Mouse (Mus musculus): Measurements from ENCODE around the gene Lamtor2.
"Not testable (repeated sequence)": the region's sequence is repeated elsewhere in the genome, so short reads cannot be mapped to it uniquely, and the experiment has no call there.

Gene Lamtor2

GRCm38 (mm10) chr3:88552676-88553524 is at the start of gene Lamtor2:
Gene Lamtor2 (minus strand): TSS chr3:88553074.
- DNase-seq (ENCODE audit: low spot score) = peak; percentile 99

- no peak for DNase-seq (ENCODE audit: low spot score)
These were observed 49.6 kb upstream of the Lamtor2 start for GRCm38 (mm10) chr3:88602466-88602865.

GRCm38 (mm10) chr3:88596547-88596946 is 43.7 kb upstream of the Lamtor2 start:
- DNase-seq (ENCODE audit: low spot score) = not testable (repeated sequence)

GRCm38 (mm10) chr3:88593893-88594580 is 41.2 kb upstream of the Lamtor2 start:
- DNase-seq (ENCODE audit: low spot score) = no peak

GRCm38 (mm10) chr3:88592942-88593576 is 40.2 kb upstream of the Lamtor2 start:
- DNase-seq (ENCODE audit: low spot score) = no peak

GRCm38 (mm10) chr3:88591950-88592731 is 39.3 kb upstream of the Lamtor2 start:
- peak; percentile 63 for DNase-seq (ENCODE audit: low spot score)

- DNase-seq (ENCODE audit: low spot score) = no peak
These were observed 38.2 kb upstream of the Lamtor2 start for GRCm38 (mm10) chr3:88591044-88591443.

- no peak for DNase-seq (ENCODE audit: low spot score)
These were observed 37.4 kb upstream of the Lamtor2 start for GRCm38 (mm10) chr3:88590246-88590645.

- no peak for DNase-seq (ENCODE audit: low spot score)
These were observed 33.8 kb upstream of the Lamtor2 start for GRCm38 (mm10) chr3:88586640-88587039.

- no peak for DNase-seq (ENCODE audit: low spot score)
These were observed 32.9 kb upstream of the Lamtor2 start for GRCm38 (mm10) chr3:88585769-88586168.

- peak; percentile 87 for DNase-seq (ENCODE audit: low spot score)
These were observed 26.7 kb upstream of the Lamtor2 start for GRCm38 (mm10) chr3:88579454-88580117.

- DNase-seq (ENCODE audit: low spot score) = no peak
These were observed 25.9 kb upstream of the Lamtor2 start for GRCm38 (mm10) chr3:88578498-88579424.

- not testable (repeated sequence) for DNase-seq (ENCODE audit: low spot score)
These were observed 25.0 kb upstream of the Lamtor2 start for GRCm38 (mm10) chr3:88577846-88578245.

- no peak for DNase-seq (ENCODE audit: low spot score)
These were observed 22.7 kb upstream of the Lamtor2 start, which contains the start of gene Ssr2 for GRCm38 (mm10) chr3:88575540-88575939. Gene Ssr2 (plus strand): TSS chr3:88575876.

GRCm38 (mm10) chr3:88573810-88574209 is 20.9 kb upstream of the Lamtor2 start:
- DNase-seq (ENCODE audit: low spot score) = no peak

- DNase-seq (ENCODE audit: low spot score) = no peak
These were observed 20.0 kb upstream of the Lamtor2 start for GRCm38 (mm10) chr3:88572835-88573234.

GRCm38 (mm10) chr3:88571856-88572255 is 19.0 kb upstream of the Lamtor2 start:
- DNase-seq (ENCODE audit: low spot score) = no peak

GRCm38 (mm10) chr3:88570341-88570740 is 17.5 kb upstream of the Lamtor2 start:
- no peak for DNase-seq (ENCODE audit: low spot score)

- no peak for DNase-seq (ENCODE audit: low spot score)
These were observed 16.8 kb upstream of the Lamtor2 start for GRCm38 (mm10) chr3:88569694-88570093.

GRCm38 (mm10) chr3:88569093-88569492 is 16.2 kb upstream of the Lamtor2 start:
- DNase-seq (ENCODE audit: low spot score) = no peak
